Mouse (Mus musculus) spleen, postnatal 10 days (tissue): ENCODE data around the gene Msto1.
"Not testable (repeated sequence)": the region's sequence is repeated elsewhere in the genome, so short reads cannot be mapped to it uniquely, and the experiment has no call there.

Experiments used
- DNase-seq, 2 experiments: peaks; one replicate each; pipeline ENCODE4 v3.0.0; 2021 to 2022; ENCODE audit warnings: low spot score in 2 of 2

Msto1 gene

DNA sequence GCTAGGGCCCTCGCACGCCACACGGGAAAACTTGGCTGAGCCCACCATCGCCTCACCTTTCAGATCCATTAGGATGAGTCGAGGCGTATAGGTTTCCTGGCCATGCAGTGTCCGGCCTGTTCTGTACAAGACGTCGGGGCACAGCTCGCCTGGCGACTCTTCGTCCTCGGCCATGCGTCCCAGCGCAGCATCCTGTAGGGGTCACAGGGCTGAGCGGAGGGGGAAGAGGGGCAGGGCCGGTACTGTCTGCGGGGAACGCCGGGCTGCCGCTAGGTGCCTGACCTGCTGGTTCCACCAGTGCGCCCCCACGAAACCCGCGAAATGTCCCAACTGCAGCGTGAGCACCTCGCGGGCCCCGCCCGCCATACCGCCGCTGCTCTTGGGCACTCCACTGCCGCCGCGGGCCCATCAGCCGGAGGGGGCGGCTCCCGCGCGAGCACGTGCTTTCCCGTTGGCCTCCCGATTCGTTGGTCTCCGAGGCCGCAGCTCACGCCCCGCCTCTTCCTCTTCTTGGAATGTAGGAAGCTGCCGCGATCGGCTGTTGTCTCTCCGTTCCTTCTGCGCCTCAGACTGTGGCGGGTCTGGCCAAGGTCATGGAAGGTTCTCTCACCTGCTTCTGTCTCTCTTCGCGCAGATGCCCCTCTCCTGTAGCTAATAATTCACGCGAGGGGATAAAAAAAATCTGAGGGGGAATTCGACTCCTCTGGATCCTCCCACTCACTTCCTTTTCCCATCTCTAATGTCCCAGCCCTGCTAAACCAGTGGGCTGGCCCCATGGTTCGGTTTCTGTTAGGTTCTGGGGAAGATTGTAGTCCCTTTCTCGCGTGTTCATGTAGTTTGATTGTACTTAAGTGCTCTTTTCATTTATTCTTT is at the start of gene Msto1:
Gene Msto1 (minus strand): TSS at position 489 of the 873 bp plus-strand sequence.
- DNase-seq = peak; percentile 85 to 95

GRCm38 (mm10) chr3:88963211-88963610 is 49.4 kb upstream of the Msto1 start:
- not testable (repeated sequence) for DNase-seq

- no peak for DNase-seq
Observed at GRCm38 (mm10) chr3:88953736-88954135, 39.9 kb upstream of the Msto1 start.

DNA sequence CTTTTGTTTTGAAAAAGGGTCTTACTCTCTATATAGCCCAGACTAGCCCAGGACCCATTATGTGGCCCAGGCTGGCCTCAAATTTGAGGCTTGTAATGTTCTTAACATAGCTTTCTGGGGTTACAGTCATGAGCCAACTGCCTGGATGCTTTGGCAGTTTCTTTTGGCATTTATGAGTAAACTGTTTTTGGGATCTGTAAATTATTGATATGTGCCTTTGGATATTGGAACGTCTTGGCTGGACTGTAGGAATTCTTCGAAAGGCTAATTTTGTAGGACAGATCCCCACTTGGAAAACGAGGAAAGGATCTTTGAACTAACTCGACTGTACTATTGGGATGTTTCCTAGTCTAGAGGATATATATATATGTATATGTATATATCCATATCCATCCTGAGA is 39.4 kb upstream of the Msto1 start:
- no peak for DNase-seq

DNA sequence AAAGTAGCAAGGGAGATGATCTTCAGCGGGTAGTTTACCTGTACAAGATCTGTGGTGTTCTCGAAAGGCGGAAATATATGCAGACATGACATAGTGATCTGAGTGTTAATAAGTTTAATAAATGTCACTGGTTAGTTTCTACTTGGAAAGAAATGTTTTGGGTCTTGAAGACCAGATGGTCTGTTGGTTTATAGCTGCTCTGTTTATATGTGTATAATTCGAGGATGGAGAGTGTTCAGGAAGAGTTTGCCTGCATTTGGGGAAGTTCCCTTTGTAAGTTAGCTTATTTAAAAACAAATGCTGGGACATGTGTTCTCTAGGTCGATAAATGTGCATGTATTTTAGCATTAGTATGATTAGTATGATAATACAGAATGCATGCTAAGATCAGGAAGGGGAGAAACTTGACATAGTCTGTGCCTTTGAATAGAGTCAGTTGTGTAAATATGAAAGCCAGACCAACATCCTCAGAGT is 37.6 kb upstream of the Msto1 start:
- no peak for DNase-seq

DNA sequence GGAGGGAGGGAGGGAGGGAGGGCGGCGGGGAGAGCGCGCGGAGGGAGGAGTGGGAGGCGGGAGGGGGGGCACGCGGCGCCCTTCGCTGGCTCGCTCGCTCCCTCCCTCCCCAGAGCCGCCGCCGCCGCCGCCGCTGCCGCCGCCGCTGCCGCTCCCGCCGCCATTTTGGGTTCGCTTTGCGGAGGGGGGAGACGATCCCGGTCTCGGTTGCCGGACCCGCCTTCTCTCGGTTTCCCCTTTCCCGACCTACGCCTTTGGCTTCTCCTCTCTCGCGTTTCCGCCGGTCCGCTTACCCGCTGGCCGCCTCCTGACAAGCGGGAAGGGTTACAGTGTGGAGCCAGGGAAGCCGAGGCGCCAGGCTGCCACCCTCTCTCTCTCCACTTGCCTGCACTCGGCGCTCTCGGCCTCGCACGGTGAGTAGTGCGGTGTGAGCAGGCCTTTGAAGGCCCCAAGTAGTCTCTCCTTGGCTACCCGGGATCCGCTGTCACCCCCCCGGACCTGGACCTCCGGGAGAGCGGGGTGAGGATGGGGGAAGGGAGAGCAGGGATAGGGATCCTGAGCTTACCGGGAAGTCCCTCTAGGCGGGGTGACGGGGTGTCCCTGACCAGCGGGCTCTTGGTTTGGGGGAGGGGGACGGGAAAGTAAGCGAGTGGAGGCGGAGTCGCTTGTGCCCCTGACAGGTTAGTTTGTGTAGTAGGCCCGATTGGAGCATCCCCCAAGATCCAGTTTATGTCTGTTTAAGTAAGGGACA is 37.0 kb upstream of the Msto1 start, which contains the start of the genes Ash1l and Dap3:
Gene Ash1l (plus strand): TSS at position 47 of the 751 bp plus-strand sequence.
Gene Dap3 (minus strand): TSS at position 606 of the 751 bp plus-strand sequence.
- peak; percentile 85 to 90 for DNase-seq

GRCm38 (mm10) chr3:88949786-88950575 is 36.2 kb upstream of the Msto1 start:
- peak; percentile 83 to 93 for DNase-seq

DNA sequence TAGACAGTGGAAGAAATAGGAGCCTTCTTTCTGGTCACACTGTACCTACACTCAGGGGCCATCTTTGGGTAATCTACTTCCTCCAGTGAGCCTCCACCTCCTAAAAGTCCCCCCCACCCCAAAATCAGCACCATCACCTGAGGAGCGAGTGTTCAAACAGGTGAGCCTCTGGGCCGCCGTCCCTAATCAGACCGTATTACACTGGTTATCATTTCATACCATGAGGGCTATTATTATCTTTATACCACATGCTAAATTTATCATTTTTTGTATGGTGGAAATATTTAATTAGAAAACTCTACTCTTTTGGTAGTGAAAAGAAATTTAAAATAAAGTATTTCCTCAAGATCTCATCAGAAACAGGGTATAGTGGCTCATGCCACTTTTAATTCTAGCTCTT is 30.3 kb upstream of the Msto1 start:
- peak in 1 of 2 experiments; percentile 10 for DNase-seq

DNA sequence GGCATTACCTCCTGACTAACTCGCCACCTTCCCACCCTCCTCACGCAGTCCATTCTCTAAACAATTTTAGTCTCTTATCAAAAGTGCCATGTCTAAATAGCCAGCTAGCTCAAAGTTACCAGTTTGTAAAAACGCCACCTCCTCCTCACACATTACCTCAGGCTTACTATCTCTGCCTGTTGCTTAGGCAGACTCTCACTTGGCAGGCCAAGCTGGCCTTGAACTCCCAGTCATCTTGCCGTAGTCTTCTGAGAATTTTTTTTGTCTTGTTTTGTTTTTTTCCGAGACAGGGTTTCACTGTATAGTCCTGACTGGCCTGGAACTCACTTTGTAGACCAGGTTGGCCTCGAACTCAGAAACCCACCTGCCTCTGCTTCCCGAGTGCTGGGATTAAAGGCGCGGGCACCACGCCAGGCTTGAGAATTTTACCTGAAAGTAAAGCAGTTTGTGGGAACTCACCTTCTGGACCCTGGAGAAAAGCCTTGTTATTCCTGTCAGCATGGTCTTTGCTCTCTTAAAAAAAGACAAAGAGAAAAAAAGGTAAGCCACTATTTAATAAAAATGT is 28.6 kb upstream of the Msto1 start:
- DNase-seq = no peak

- no peak for DNase-seq
Observed at GRCm38 (mm10) chr3:88939749-88940148, 25.9 kb upstream of the Msto1 start.

GRCm38 (mm10) chr3:88939071-88939470 is 25.3 kb upstream of the Msto1 start:
- no peak for DNase-seq

DNA sequence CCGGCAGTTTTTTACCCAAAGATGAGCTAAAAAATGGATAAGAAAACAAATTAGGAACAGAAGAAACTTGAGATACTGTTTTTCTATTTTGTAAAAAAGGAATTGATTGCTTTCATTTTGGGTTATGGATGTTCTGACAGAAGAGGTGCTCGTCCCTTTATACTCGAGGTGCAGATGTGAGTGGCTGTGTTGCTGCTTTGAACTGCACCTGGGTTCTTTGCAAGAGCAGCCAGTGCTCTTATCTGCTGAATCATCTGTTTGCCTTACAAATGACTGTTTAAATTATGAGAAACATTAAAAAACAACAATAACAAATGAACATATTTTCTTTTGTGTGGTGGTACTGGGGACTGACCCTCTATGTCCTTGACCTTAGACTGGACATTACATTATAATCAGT is 15.7 kb upstream of the Msto1 start:
- no peak for DNase-seq

GRCm38 (mm10) chr3:88925651-88926050 is 11.9 kb upstream of the Msto1 start:
- DNase-seq = no peak

DNA sequence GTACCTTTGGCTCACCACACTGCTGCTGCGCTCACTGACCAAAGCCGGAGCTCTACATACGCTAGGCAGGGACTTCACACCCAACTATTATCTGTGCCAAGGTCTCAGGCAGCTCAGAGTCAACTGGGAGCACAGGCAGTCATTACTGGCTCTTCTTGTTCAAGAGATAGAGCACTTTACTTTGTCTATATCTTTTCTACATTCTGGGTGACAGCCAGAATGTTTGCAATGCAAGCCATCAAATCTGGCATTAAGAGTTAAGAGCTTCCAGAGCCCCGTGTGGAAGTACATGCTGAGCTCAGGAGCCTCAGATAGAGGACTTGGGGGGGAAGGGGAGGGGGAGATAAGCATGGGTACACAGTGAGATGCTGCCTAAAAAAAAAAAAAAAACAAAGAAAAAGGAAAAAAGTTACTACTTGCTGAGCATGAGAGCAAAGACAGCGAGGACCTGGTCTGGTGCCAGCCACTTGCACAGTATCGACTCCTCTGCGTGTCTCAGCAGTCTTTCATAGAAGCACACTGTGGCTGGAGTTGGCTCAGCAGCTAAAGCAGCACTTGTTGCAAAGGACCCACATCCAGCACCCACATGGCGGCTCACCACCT is 10.3 kb upstream of the Msto1 start:
- peak in 1 of 2 experiments; percentile 34 for DNase-seq

DNA sequence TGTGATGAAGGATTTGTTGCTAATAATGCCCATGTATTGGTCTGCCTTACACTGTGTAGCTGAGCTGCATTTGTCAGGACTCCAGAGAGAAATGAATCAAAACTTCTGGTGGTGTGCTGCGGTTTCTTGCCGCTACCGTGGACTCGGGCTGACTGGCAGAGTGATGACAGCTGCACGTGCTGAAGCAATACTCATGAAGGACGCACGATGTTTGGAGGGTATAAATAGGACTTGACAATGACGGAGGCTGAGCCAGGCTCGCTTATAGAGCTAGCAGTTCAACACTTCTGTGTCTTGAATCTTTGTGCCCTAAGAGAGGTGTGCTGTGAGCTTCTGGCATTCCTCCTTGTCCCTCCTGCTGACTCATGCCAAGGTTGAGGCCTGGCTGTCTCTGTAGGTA is 7.6 kb upstream of the Msto1 start:
- no peak for DNase-seq

DNA sequence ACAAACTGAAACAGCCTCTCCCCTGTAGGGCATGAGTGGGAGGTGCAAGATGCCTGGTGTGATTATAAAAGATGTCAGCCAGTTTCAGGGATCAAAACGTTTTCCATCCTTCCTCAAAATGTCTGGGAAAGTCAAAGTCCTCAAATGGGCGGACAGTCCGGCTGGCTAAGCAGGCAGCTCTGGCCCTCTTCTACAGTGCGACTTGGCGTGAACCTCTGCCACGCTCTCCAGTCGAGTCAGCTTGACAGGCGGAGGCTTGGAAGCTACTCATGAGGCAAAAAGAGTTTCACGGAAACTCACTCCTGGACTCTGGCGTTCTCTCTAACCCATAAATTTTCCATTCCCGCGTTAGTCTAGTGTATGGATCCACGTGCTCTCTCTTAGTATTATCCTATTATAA is 5.2 kb upstream of the Msto1 start:
- DNase-seq = no peak

- DNase-seq = peak in 1 of 2 experiments; percentile 20
Observed at GRCm38 (mm10) chr3:88914384-88914810, 598 bp upstream of the Msto1 start.

DNA sequence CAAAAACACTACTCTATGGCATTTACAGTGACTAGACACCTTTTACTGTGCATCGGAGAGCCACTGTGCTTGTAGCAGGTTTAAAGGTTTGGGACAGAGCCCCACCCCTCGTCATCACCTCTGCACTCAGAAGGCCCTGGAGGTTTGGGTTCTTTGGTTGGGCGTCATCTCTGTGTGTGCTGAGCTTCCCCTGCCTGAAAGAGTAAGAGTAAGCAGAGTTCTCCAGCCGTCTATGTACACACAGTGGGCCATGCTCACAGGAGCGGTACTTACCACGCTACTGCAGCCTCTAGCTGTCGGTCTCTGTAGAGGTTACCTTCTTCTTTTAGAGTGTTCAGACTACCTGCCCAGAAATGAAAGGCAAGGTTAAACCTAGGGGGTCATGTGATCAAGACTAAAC is 1.2 kb downstream of the Msto1 start:
- DNase-seq = no peak

GRCm38 (mm10) chr3:88906393-88907159 is 7.2 kb downstream of the Msto1 start:
- DNase-seq = no peak

GRCm38 (mm10) chr3:88905741-88906140 is 8.1 kb downstream of the Msto1 start:
- DNase-seq = no peak
